Mouse (Mus musculus) cortical plate, adult 2 months (tissue): ENCODE measurements at regions not wholly inside any gene's neighbourhood (a gene's known extent, or its start where the extent isn't known, plus 50 kb on each side); places are given as distances from the start of the nearest gene placed in this dataset.
"Not testable (repeated sequence)": the region's sequence is repeated elsewhere in the genome, so short reads cannot be mapped to it uniquely, and the experiment has no call there.

Experiments used
- H3K27ac ChIP-seq: fragments of 200-500 bp; 2 replicates; pipeline ENCODE4 v1.5.1; 2012; ENCODE audit warnings: low read length, control low read depth, inconsistent platforms; ENCODE audit not compliant: insufficient read depth
- H3K4me1 ChIP-seq: fragments of 200-500 bp; 2 replicates; pipeline ENCODE4 v1.6.1; 2011; ENCODE audit warnings: low read length; ENCODE audit not compliant: control insufficient read depth, insufficient read depth
- H3K4me3 ChIP-seq: fragments of 200-500 bp; 2 replicates; pipeline ENCODE4 v1.5.1; 2011; ENCODE audit warnings: mild to moderate bottlenecking, low read length, control low read depth; ENCODE audit not compliant: insufficient read depth
- CTCF ChIP-seq: fragments of 200-500 bp; IDR thresholded peaks from 2 replicates; pipeline ENCODE4 v1.5.1; 2011; ENCODE audit warnings: mild to moderate bottlenecking, control low read depth, low read length; ENCODE audit not compliant: insufficient read depth; ENCODE audit errors: extremely low read depth
- POLR2A ChIP-seq: fragments of 200-500 bp; IDR thresholded peaks from 2 replicates; pipeline ENCODE4 v1.6.1; 2011; ENCODE audit warnings: mild to moderate bottlenecking, low read length, control low read depth; ENCODE audit not compliant: insufficient read depth; ENCODE audit errors: extremely low read depth

GRCm38 (mm10) chr14:47951041-47951440 lies 169.6 kb upstream of the Peli2 start:
- H3K27ac ChIP-seq, result no peak overlapping the region
- no peaks in the 10 kb centered on the region for H3K4me1 ChIP-seq
- no peak overlapping the region for H3K4me3 ChIP-seq
- TF ChIP-seq CTCF (no peak), POLR2A (no peak)

- Histone ChIP-seq H3K4me3 (no peak overlapping the region), H3K27ac (no peak overlapping the region), H3K4me1 (no peaks in the 10 kb centered on the region)
- TF ChIP-seq POLR2A (no peak), CTCF (no peak)
Observed at GRCm38 (mm10) chr14:47958171-47958570, 162.5 kb upstream of the Peli2 start.

- Histone ChIP-seq H3K27ac (no peak overlapping the region), H3K4me3 (no peak overlapping the region), H3K4me1 (no peaks in the 10 kb centered on the region)
- no peak for TF ChIP-seq POLR2A
- TF ChIP-seq CTCF, result no peak
Observed at GRCm38 (mm10) chr14:47959366-47960280, 161.0 kb upstream of the Peli2 start.

- not testable (repeated sequence) for H3K27ac ChIP-seq, H3K4me1 ChIP-seq, H3K4me3 ChIP-seq
Observed at GRCm38 (mm10) chr14:47964806-47965205, 155.8 kb upstream of the Peli2 start.

GRCm38 (mm10) chr14:47969871-47970270 lies 150.8 kb upstream of the Peli2 start:
- no peak for TF ChIP-seq POLR2A
- no peak for TF ChIP-seq CTCF
- no peak overlapping the region for H3K27ac ChIP-seq
- no peak overlapping the region for H3K4me3 ChIP-seq
- no peaks in the 10 kb centered on the region for H3K4me1 ChIP-seq

- H3K4me3 ChIP-seq, result not testable (repeated sequence)
Observed at GRCm38 (mm10) chr14:47973161-47973560, 147.5 kb upstream of the Peli2 start.

GRCm38 (mm10) chr14:47982993-47983740 lies 137.5 kb upstream of the Peli2 start:
- Histone ChIP-seq H3K27ac (no peak overlapping the region), H3K4me1 (no peaks in the 10 kb centered on the region), H3K4me3 (no peak overlapping the region)
- no peak for TF ChIP-seq CTCF
- TF ChIP-seq POLR2A, result no peak

More at GRCm38 (mm10) chr14:47973161-47973560, 147.5 kb upstream of the Peli2 start:
- not testable (repeated sequence) for H3K27ac ChIP-seq, H3K4me1 ChIP-seq

- Histone ChIP-seq H3K4me3 (no peak overlapping the region), H3K4me1 (no peaks in the 10 kb centered on the region), H3K27ac (no peak overlapping the region)
- no peak for TF ChIP-seq POLR2A
- TF ChIP-seq CTCF, result no peak
Observed at GRCm38 (mm10) chr14:47986483-47986882, 134.1 kb upstream of the Peli2 start.

- no peak overlapping the region for H3K27ac ChIP-seq
- no peak overlapping the region for H3K4me3 ChIP-seq
- H3K4me1 ChIP-seq, result no peaks in the 10 kb centered on the region
- TF ChIP-seq CTCF, result no peak
- TF ChIP-seq POLR2A, result no peak
Observed at GRCm38 (mm10) chr14:47986941-47987340, 133.7 kb upstream of the Peli2 start.

- TF ChIP-seq POLR2A, result no peak
- no peak for TF ChIP-seq CTCF
- Histone ChIP-seq H3K4me3 (no peak overlapping the region), H3K27ac (no peak overlapping the region), H3K4me1 (no peaks in the 10 kb centered on the region)
Observed at GRCm38 (mm10) chr14:47987392-47988075, 133.1 kb upstream of the Peli2 start.
